Mouse (Mus musculus) right cerebral cortex, postnatal 4 days (tissue): ENCODE results near the gene Dzip1.

ENCODE experiments used
- DNase-seq: peaks from one replicate; pipeline ENCODE4 v3.0.0-alpha.2; 2022

The Dzip1 gene

DNA sequence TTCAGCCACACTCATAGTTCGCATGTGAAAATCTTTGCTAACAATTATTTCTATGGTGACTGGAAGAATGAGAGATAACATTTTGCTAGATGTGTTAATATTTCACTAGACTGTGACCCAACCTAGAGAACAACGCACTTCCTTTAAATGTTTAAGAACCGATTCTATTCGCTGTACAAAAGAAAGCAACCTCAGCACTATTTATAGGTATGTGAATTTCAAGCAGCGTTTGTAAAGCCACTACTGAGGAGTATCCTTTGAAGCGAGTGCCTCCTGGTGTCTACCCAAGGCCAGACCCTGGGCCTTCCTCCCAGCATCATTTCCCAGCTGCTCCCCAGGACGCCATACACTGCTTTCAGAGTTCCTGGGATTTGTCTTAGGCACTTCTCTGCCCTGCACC, 4.6 kb downstream of the Dzip1 start:
- no peak for DNase-seq

DNA sequence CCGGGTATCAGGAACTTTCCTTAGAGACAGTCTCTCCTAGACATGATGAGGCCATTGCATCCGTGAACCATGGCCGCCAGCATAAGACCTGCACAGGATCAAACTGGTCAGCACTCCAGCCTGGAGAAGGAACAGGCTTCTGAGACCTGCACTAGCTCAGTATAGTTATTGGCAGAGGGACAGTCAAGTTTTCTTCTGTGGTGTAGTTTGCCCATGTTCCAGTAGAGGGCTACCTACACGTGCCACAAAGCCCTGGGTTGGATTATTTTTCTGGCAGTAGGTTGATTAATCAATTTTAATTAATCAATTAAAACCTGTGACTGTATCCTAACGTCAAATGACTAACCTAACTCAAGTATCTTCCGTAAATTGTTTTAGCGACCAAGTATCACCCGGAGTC, 6.2 kb downstream of the Dzip1 start:
- DNase-seq: no peak

DNA sequence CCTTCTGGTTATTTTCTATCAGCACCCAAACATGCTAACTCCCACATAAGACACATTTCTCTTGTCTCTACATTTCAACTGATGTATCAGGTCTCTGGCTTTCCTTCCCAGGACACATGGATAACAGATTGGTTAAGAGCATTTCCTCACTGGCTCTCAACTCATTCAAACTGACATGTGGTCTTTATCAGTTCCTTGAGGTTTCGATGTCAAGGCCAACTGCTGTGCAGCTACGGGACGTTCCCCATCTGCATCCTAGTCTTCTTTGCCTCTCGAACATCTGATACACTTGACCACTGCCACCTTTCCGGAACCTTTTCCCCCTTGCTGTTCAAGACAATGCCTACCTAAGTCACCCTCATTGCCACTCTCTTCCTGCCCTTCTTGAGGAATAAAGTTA, 11.6 kb downstream of the Dzip1 start:
- no peak for DNase-seq

GRCm38 (mm10) chr14:118911521-118911920, 13.7 kb downstream of the Dzip1 start:
- DNase-seq: no peak

GRCm38 (mm10) chr14:118910332-118911222, 14.7 kb downstream of the Dzip1 start:
- peak; percentile 70 for DNase-seq

DNA sequence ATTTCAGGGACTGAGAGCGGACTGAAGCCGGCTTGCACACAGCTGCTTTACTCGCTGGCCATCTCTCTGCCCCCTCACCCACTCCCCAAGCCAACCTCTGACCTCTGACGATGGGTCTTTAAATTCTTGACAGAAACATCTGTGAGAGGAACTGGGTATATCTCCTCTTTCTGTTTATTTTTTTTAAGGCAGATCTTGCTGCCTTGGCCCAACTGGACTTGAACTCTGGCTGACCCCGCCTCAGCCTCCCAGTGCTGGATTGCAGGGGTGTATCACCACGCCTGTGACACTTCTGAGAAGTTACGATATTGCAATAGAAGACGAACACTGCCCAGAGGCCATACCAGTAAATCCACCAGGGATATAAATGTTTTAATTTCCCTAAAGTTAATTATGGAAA, 15.4 kb downstream of the Dzip1 start:
- DNase-seq: no peak

DNA sequence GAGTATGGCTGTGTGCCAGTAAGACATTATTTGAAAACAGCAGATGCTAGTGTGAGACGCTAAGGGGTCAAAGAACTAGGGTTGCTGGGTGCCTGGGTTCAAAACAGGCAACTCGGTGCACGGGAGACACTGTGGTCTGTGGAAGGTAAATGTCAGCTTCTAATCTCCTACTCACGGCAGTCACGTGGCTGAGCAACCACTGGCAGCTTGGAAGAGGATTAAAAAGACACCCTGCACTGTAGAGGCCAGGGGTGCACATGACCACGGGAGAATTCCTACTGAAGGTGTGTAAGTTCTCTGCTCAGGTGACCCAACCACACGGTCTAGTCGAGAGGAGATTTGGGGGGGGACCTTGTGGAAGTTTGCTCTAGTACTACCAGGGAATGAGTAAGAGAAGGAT, 17.7 kb downstream of the Dzip1 start:
- DNase-seq: no peak

DNA sequence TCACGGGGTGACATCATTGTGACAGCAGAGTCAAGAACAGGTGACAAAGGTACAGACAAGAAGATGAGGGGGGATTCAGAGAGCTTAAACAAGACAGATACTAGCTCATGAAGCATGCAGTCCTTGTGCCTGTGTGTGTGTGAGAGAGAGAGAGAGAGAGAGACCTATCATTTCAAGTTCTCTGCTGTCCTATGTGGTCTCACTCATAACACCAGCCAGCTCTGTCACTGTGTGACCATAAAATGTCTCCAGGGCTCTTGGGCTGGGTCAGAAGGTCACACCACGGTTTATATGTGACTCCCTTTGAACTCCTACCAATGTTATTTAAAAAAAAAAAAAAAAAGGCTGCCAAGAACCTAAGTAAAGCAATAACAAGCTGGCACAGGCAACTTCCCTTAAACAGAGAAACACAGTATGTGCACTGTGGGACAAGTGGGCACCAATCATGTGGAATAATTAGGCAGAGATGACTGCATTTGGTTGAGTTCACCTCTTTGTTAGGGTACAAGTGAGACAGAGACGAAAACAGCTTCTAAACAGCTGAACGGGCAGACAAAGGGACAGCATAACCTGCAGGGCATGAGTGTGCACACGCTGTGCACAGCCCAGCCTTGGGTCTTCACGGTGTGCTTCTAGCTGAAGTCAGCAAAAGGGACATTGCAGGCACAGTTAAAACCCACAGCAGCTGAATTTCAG, 21.2 kb downstream of the Dzip1 start:
- DNase-seq: no peak

DNA sequence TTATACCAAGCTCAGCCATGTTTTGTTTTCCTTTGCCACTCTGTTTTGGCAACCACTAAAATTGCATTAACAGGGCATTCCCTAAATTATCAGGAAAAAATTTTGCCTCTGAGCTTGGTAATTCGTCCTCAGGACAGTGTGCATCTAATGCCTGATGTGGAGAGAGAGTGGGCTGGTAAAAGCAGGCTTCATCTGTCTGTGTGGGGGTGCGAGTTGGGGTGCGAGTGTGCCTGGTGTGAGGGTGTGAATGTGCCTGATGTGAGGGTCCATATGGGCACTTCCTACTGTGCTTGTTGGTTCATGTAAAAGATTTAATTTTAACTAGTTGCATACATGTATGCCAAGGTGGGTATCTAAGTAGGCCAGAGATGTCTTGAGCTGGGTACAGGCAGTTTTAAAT, 21.9 kb downstream of the Dzip1 start:
- no peak for DNase-seq

- DNase-seq: no peak
Measured at GRCm38 (mm10) chr14:118900911-118901310, 24.3 kb downstream of the Dzip1 start.

DNA sequence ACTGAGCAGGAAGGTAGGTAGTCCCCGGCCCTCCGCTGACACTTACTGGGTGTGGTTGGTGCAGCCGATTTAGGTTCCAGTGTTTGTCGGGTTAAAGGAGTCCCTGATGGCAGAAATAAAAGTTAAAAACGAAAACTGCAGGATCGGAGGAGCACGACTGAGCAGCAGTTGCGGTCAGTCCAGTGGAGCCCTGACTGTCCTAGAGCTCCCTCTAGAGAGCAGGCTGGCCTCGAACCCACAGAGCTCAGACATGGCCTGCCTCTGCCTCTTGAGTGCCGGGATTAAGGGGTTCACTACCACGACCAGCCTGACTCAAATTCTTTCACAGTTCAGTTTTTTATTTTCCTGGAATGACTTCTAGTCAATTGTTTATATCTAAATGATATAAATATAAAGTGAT, 25.3 kb downstream of the Dzip1 start:
- no peak for DNase-seq

- no peak for DNase-seq
Measured at GRCm38 (mm10) chr14:118895655-118896054, 29.6 kb downstream of the Dzip1 start.

DNA sequence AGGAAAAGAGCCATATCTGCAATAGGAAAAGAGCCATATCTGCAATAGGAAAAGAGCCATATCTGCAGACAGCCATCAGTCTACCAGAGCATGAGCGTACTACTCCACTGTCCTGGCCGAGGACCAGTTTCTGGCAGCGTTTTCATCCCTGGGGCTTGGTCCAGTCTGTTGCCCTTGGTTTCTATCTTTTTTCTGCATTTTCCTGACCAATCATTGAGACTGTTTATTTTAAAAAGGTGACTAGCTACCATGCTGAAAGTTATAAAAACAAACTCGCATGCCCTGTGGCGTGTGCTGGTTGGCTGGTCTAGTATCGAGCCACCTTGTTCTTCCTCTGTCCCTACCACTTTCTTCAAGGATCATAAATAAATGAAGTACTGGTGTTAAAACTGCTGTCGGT, 30.0 kb downstream of the Dzip1 start:
- DNase-seq: no peak

DNA sequence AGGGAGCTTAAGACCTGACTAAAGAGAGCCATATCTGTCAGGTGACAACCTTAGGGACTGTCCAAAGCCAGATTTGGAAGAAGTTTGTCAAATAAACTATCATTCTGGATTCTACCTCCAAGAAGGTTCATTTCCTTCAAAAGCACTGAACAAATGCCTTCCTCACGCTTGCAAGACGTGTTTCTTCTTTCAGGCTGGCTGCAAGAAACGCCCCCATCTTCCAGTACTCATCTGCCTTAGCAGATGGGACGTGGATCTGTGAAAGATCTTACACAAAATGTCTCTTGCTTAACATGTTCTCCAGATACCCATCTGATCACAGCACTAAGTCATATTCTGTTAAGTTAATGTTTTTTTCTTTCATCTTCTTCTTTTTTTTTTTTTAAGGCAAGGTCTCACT, 35.2 kb downstream of the Dzip1 start:
- DNase-seq: no peak

DNA sequence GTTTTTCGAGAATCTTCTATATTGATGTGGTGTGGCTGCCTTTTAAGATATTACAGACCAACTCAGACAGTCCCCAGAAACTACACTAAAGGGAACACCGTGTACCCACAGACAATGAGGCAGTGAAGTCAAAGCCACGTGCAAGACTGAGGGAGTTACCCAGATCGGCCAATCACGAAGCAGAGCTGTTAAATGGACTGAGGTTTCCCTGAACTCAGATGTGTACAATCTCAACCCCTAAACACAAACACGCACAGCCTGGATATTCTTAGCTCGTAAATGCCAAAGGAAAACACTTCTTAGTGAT, 41.1 kb downstream of the Dzip1 start:
- no peak for DNase-seq

DNA sequence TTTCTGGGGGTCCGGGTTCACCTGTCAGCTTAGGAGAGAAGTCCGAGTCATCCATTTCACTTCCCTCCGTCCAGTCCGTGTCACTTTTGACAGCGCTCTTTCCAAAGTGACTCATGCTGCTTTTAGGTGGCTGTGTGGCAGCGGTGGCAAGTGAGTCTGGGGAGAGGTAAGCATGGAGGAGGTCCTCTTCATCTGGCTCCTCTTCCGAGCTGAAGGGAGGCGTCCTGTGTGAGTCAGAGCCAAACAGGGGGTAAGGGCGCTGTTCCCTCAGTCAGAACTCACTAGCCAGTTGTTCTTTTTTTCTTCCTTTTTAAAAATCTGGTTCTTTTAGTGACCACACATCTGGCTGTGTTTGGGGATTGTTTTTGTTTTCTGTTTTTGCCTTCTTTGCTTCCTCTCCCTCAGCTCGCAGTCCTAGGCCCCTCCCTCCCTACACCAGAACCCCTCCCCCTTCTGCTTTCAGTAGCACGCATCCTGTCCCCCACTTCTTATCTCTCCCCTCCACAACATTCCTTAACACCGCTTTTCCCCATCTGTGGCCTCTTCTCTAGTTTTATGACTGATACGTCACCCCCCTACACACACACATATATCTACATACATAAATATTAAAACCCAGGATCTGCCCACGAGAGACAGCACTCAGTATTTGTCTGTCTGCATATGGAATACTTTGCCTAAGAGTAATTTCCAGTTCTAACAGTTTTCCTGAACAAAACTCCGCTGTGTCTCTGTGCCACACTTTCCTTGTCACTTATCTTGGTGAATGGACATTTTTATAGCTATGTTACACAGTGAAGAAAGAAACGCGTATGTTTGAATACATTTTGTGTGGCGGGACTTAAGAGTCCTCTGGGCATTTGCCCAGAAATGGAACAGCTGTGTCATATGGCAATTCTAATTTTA, 41.7 kb downstream of the Dzip1 start:
- no peak for DNase-seq

GRCm38 (mm10) chr14:118880696-118881095, 44.6 kb downstream of the Dzip1 start:
- no peak for DNase-seq

GRCm38 (mm10) chr14:118878346-118878910, 46.8 kb downstream of the Dzip1 start:
- no peak for DNase-seq

DNA sequence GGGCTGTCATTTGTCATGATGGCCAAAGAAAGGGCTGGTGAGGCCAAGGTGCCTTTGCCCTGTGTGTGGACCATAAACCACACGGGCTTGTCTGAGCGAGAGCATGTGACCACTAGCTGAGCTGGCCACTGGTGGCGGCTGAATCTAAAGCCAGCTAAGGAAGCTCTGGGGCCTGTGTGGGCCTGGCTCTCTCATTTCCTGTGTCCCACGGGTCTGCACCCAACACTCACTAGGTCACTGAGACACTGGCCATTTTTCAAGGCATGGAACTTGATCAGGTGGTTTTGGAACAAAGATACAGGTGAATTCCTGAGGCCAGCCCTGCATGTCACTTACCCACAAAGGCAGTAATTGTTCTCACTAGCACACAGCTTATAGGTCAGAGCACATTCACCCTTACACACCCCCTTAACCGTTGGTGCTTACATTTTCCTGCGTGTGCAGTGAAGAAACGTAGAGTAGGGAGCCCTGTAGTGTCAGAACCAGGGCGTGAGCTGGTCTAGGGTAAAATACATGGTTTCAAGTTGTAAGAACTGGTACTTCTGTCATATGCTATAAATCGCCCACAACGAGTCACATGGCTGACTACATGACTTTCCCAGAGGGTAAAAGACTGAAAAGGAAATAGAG, 50.4 kb downstream of the Dzip1 start:
- no peak for DNase-seq

GRCm38 (mm10) chr14:118874126-118874525, 51.1 kb downstream of the Dzip1 start:
- DNase-seq: no peak

DNA sequence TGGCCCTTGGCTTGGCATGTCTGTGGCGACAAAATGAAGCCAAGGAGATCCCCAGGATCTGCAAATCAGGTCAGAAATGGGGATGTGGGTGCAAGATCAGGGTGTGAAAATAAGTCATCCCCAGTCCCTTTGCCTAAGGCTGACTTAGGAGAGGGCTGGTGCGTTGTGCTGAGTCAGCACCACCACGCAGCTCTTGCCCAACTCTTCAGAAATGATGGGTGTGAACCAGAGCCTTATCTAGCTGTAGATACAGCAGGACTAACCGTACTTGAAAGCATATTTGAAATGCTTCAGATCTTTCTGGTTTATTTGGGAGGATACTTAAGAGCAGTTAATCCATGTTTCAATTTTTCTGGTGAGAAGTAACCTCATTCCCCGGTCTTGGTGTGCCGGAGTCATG, 55.5 kb downstream of the Dzip1 start:
- no peak for DNase-seq

- DNase-seq: peak; percentile 54
Measured at GRCm38 (mm10) chr14:118868102-118868724, 57.0 kb downstream of the Dzip1 start.
